Mouse (Mus musculus) forebrain, embryonic 12.5 days (tissue): ENCODE measurements around the gene Hexa. TPM values are rescaled to one million over a fixed set of nuclear protein-coding genes. Genes with fewer than 3 reads are reported as not detected.

Experiments
- ATAC-seq: fragments of 200-750 bp; cut with Nextera tagmentation; 2 replicates; pipeline ENCODE4 v1.8.0; 2017; ENCODE audit warnings: moderate TSS enrichment; ENCODE audit not compliant: low FRiP score
- H3K27ac ChIP-seq: fragments of 300-500 bp; sonication (generic); 2 replicates; pipeline ENCODE4 v1.5.1; 2016; ENCODE audit warnings: mild to moderate bottlenecking
- H3K27me3 ChIP-seq: fragments of 300-500 bp; sonication (generic); 2 replicates; pipeline ENCODE4 v1.6.1; 2016; ENCODE audit warnings: mild to moderate bottlenecking
- H3K36me3 ChIP-seq: fragments of 300-500 bp; sonication (generic); replicated peaks from 2 replicates; pipeline ENCODE4 v1.6.1; 2016; ENCODE audit warnings: mild to moderate bottlenecking
- H3K4me1 ChIP-seq: fragments of 300-500 bp; sonication (generic); 2 replicates; pipeline ENCODE4 v1.6.1; 2016
- H3K4me2 ChIP-seq: fragments of 300-500 bp; sonication (generic); 2 replicates; pipeline ENCODE4 v1.6.1; 2016; ENCODE audit warnings: mild to moderate bottlenecking, moderate library complexity
- H3K4me3 ChIP-seq: fragments of 300-500 bp; sonication (generic); replicated peaks from 2 replicates; pipeline ENCODE4 v1.5.1; 2016; ENCODE audit warnings: mild to moderate bottlenecking
- H3K9ac ChIP-seq: fragments of 300-500 bp; sonication (generic); 2 replicates; pipeline ENCODE4 v1.6.1; 2016; ENCODE audit warnings: mild to moderate bottlenecking
- H3K9me3 ChIP-seq: fragments of 300-500 bp; sonication (generic); 2 replicates; pipeline ENCODE4 v1.6.1; 2016
- WGBS: fragments of 180-500 bp; shearing (Covaris S2); methylation state at CpG from one replicate; pipeline ENCODE4 v1.1.7; 2016; 5-methylcytosine and 5-hydroxymethylcytosine counted together
- polyA plus RNA-seq: library from polyadenylated mRNA; unstranded; fragments of >200 nt; fragmentation: Nextera tagmentation; extraction: Ambion mirVana; gene quantifications from 2 replicates; pipeline ENCODE4 v1.2.1, GENCODE M21; 2016

Gene Hexa
- polyA plus RNA-seq, 1 experiment from 2014 or later = 43.3 TPM

DNA sequence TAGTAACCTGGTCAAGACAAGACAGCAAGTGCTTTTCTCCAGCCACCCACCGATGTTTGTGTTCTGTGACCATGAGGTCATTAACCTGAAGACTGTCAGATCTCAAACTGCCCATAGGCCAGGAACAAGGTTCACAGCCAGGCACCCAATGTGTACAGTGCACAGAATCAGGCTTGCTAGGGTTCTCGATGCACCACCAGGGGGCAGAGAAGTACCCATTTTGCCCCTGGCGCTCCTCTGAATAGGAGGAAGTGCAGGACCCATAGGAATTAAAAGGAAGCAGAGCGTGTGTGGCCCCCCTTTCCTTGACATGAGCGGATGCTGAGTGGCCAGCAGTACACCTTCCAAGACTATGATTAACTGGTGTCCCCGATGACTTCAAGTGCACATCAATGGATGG is 27.8 kb downstream of the Hexa start:
- no peaks in the 10 kb centered on the region for H3K9me3 ChIP-seq
- no peak overlapping the region for H3K27ac ChIP-seq
- no peak overlapping the region for H3K9ac ChIP-seq
- WGBS = 31% methylated on average over 6 of the region's 6 CpGs
- H3K27me3 ChIP-seq = no peaks in the 10 kb centered on the region
- H3K4me2 ChIP-seq = no peak overlapping the region
- no peaks in the 10 kb centered on the region for H3K4me1 ChIP-seq
- H3K36me3 ChIP-seq = peaks cover 25% of the 10 kb centered on the region
- peak; percentile 82 for ATAC-seq
- H3K4me3 ChIP-seq = no peak overlapping the region

DNA sequence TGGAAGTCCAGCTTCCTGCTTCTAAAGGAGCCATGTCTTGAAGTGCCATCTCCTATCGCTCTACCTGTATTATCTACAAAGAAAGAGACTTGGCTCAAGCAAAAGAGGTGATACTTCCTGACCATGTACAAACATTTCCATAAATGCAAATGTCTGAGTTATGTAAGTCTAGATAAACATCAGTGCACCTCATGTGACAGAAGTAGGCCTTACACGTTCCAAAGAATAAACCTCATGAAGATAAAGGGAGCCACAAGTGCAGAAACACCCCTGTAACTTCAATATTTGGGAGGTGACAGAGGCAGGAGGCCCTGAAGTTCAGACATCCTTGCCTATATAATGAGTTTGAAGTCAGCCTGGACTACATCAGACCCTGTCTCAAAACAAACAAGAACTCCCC is 32.5 kb downstream of the Hexa start:
- H3K9ac ChIP-seq = no peak overlapping the region
- H3K27ac ChIP-seq = no peak overlapping the region
- H3K9me3 ChIP-seq = no peaks in the 10 kb centered on the region
- H3K36me3 ChIP-seq = no peaks in the 10 kb centered on the region
- H3K4me1 ChIP-seq = peaks cover 2% of the 10 kb centered on the region; the same call in 1 of the 2 replicates
- ATAC-seq = no peak
- H3K4me2 ChIP-seq = no peak overlapping the region
- 81% methylated on average over 2 of the region's 2 CpGs for WGBS
- H3K27me3 ChIP-seq = peaks cover 15% of the 10 kb centered on the region
- no peak overlapping the region for H3K4me3 ChIP-seq

DNA sequence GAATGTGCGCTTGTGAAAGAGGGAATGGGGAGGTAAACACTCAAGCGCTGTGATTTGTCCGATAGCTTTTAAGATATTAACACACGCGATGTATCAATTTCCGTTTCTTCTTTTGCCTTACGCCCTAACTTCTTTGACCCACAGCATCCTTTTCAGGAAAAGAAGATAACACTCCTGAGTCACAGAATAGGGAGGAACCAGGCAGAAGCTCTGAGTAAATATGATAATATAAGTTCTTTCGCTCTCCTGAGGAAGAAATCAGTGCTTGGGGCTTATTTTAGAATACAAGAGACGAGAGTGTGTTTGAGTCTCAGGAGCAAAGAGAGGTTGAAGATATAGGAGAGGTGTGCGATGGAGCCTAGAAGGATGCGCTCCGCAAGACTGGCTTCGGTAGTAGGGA is 38.1 kb downstream of the Hexa start:
- peaks cover 17% of the 10 kb centered on the region for H3K4me1 ChIP-seq
- peak overlapping the region; percentile 52 for H3K4me3 ChIP-seq
- peaks cover 41% of the 10 kb centered on the region for H3K27me3 ChIP-seq
- 12% methylated on average over 13 of the region's 13 CpGs for WGBS
- no peaks in the 10 kb centered on the region for H3K9me3 ChIP-seq
- H3K36me3 ChIP-seq = no peaks in the 10 kb centered on the region
- no peak overlapping the region; the same call in 1 of the 2 replicates for H3K9ac ChIP-seq
- H3K4me2 ChIP-seq = peak overlapping the region; percentile 73
- H3K27ac ChIP-seq = peak overlapping the region; percentile 0; the same call in 1 of the 2 replicates
- ATAC-seq = no peak

DNA sequence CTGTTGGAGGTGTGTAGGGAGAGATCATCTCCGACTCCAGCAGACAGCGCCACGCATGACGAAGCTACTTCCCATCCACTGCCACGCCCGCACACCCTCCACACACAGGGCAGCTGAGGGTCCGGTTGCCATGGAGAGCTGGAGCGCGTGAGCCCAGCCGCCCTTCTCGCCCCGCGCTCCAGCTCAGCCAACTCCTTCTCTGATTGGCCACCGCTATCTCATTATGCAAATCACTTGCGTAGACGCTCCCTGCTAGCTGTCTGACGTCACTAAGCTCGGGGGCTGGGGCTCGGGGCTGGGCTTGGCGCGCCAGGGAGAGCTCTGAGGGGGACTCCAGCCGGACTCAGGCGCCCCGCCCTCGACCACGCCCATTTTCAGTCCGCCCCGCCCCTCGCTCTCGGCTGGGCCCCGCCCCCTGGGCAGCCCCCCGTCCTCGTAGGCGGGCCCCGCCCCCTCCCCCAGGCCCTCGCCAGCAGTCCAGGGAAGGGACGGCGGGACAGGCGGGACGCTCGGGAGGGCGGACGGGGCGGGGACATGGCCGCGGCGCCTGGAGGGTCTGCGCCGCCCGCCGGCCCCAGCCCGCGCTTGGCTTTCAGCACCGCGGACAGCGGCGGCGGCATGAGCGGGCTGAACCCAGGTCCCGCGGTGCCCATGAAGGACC is 38.6 kb downstream of the Hexa start, which contains the start of gene Celf6:
Celf6 (plus strand) TSS at position 74 of the 661 bp plus-strand sequence.
- Histone ChIP-seq H3K4me3 (peak within 1 kb of the TSS; percentile 52), H3K9ac (peak within 1 kb of the TSS; percentile 57), H3K4me1 (peaks cover 17% of the 10 kb centered on the region), H3K4me2 (peak within 1 kb of the TSS; percentile 73), H3K27ac (peak within 1 kb of the TSS; percentile 25; the same call in 1 of the 2 replicates), H3K9me3 (no peaks in the 10 kb centered on the region), H3K36me3 (no peaks in the 10 kb centered on the region), H3K27me3 (peaks cover 41% of the 10 kb centered on the region)
- ATAC-seq = peak; percentile 98
- 1% methylated on average over 58 of the region's 61 CpGs for WGBS

DNA sequence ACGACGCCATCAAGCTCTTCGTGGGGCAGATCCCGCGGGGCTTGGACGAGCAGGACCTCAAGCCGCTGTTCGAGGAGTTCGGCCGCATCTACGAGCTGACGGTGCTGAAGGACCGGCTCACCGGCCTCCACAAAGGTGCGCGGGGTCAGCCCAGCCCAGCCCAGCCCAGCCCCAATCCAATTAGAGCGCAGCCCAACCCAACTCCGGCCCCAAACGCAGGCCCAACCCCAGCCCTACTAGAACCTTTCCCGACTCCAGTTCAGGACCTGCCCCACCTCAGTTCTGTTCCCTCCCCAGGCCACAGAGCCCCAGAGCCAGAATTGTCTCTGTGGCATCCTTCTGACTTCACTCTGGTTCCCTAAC is 39.1 kb downstream of the Hexa start:
- Histone ChIP-seq H3K36me3 (no peaks in the 10 kb centered on the region), H3K9me3 (no peaks in the 10 kb centered on the region), H3K4me3 (peak overlapping the region; percentile 52), H3K4me1 (peaks cover 17% of the 10 kb centered on the region), H3K27me3 (peaks cover 41% of the 10 kb centered on the region), H3K4me2 (peak overlapping the region; percentile 73), H3K9ac (peak overlapping the region; percentile 57), H3K27ac (0 out of 2 replicates have a peak overlapping the region, but pooled peaks have one; percentile 25)
- WGBS = 2% methylated on average over 20 of the region's 20 CpGs
- ATAC-seq = no peak; the same call in 1 of the 2 replicates

DNA sequence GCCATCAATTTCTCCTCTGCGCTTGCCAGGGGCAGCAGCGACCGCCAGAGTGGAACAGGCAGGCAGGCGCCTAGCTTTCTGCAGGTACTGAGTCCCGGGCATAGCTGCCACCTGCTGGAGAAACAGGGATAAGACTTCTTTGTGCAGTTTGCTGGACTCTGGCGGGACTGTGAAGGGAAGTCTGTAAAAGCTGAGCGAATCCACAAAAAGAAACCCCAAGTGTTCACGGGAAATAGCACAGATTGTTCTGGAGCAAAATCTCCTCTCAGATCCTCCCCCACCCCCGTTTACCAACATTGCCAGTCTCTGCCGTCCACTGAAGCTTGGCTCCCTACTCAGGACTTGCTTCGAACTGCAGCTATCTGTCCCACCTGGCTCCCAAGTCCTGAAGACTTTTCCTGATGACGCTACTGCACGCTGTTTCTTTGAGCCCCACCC is 45.5 kb downstream of the Hexa start:
- ATAC-seq = 0 out of 2 replicates have a peak, but pooled peaks have one; percentile 44
- Histone ChIP-seq H3K27ac (no peak overlapping the region), H3K9me3 (no peaks in the 10 kb centered on the region), H3K4me3 (peak overlapping the region; percentile 19), H3K9ac (peak overlapping the region; percentile 40; the same call in 1 of the 2 replicates), H3K4me1 (peaks cover 28% of the 10 kb centered on the region), H3K4me2 (peak overlapping the region; percentile 50), H3K36me3 (no peaks in the 10 kb centered on the region), H3K27me3 (peaks cover 17% of the 10 kb centered on the region)
- 3% methylated on average over 13 of the region's 13 CpGs for WGBS

DNA sequence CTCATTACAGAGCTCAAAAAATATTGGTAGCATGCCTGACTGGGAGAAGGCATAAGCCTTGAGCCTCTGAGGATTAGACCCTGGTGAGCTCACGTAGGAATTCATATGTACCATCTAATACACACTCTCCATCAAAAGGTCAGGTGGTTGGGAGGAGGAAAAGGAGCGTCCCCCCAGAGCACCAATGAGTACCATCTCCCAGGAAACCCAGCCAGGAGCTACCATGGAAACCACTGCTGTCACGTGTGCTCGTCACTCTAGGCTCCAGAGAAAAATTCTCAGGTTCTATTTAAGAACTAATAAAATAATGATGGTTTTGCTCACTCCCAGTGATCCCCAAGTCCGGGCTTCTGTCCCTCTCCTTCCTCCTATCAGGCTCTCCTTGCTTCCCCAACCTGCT is 48.9 kb downstream of the Hexa start:
- Histone ChIP-seq H3K4me3 (no peak overlapping the region), H3K27ac (peak overlapping the region; percentile 83), H3K4me2 (peak overlapping the region; percentile 41; the same call in 1 of the 2 replicates), H3K9ac (no peak overlapping the region), H3K36me3 (no peaks in the 10 kb centered on the region), H3K9me3 (no peaks in the 10 kb centered on the region), H3K4me1 (peaks cover 29% of the 10 kb centered on the region), H3K27me3 (peaks cover 9% of the 10 kb centered on the region)
- ATAC-seq = peak; percentile 70
- 52% methylated on average over 5 of the region's 5 CpGs for WGBS

DNA sequence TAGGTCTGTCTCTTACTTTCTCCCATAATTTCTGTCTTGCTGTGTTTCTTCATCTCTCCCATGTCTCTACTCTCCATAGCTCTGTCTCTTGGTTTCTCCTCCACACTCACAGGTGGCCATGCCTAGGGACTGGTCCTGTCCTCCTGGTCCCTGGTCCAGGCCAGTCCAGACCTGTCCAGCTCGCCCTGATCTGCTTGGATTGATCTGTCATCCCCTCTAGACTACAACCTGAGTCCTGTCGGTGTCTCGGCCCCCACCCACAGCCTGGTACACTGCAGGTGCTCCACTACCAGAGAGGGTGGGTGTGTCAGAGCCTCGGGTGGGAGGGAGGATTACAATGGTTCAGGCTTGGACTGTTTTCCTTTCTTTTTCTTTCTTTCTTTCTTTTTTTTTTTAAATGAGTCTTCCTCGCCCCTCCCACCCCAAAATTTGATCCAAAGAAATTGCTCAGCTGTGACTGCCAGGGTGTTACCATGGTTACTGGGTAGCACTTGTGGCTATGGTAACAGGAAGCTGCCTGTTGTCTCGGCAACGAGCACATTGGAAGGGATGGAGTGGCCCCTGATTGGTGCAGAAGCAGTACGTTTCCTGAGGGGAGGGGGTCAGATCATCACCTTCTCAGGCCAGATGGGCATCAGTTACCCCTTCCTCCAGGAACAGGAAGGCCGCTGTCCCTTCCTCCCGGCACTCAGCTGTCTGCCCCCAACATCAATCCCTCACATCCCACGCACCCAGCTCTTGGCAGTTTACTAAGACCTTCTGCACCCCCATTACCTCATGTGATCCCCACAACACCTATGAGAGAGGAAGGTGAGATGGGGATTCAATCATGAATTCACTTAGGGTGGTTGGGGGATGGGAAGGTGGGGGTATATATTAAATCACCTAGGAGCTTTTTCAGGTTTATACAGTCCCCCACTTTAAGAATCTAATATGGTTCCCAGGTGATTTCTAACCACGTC is 49.7 kb downstream of the Hexa start:
- 30% methylated on average over 12 of the region's 12 CpGs for WGBS
- Histone ChIP-seq H3K4me1 (peaks cover 29% of the 10 kb centered on the region), H3K4me3 (0 out of 2 replicates have a peak overlapping the region, but pooled peaks have one; percentile 8)

DNA sequence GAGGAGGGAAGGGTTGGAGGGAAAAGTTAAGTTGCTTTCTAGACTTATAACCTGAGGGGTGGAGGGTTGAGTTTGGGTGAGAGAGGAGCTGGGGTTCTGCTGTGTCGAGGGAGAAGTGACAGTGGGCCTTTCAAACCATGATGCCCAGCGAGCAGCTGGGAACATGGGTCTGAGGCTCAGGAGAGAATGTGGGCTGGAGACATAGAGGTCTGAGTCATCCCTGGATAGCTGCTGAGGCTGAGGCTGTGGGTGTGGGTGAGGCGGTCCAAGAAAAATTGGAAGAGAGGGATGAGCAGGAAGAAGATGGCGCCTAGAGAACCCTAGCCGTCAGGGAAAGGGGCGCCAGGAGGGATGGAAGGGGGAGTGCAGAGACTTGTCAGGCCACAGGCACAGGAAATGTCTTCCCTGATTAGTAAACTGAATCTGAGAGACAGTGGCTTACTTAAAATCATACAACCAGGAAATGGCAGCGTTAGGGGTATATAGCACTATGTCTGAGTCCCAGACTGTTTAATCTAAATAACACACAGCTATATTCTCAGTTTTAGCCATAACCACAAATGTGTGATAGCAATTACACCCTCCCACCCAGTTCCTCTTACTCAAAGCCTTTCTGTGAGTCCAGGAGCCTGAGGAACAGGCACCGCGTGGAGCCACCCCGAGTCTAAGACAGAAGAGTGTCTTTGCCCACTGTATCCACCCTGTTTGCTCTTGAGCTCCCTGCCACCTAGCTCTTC is 50.5 kb downstream of the Hexa start:
- Histone ChIP-seq H3K4me3 (no peak overlapping the region), H3K9me3 (no peaks in the 10 kb centered on the region), H3K27ac (peak overlapping the region; percentile 25; the same call in 1 of the 2 replicates), H3K36me3 (no peaks in the 10 kb centered on the region), H3K4me1 (peaks cover 27% of the 10 kb centered on the region), H3K4me2 (peak overlapping the region; percentile 41; the same call in 1 of the 2 replicates), H3K27me3 (peaks cover 9% of the 10 kb centered on the region), H3K9ac (no peak overlapping the region)
- no peak for ATAC-seq
- WGBS = 84% methylated on average over 10 of the region's 10 CpGs

More for the DNA sequence above, 49.7 kb downstream of the Hexa start:
- Histone ChIP-seq H3K27ac (peak overlapping the region; percentile 83), H3K27me3 (peaks cover 9% of the 10 kb centered on the region), H3K36me3 (no peaks in the 10 kb centered on the region), H3K9me3 (no peaks in the 10 kb centered on the region), H3K4me2 (peak overlapping the region; percentile 41), H3K9ac (0 out of 2 replicates have a peak overlapping the region, but pooled peaks have one; percentile 33)
- peak; percentile 89 for ATAC-seq

DNA sequence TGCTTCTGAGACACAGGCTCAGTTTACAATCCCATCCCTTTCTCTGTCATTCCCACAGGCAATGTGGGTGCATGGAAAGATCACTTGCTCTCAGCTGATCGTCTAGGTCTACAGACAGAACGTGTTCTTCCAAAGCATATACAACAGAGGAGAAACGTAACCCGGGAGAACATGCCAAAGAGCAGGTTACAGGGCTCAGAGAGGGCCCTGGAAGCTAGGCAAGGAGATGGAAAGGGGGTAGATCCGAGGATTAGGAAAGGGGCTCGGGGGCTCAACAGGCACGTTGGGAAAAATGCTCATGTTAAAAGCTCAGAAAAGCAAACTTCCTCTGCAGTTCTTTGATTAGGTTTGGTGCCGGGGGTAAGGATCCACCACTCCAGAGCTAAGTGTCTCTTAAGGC is 62.3 kb downstream of the Hexa start:
- no peaks in the 10 kb centered on the region for H3K4me1 ChIP-seq
- ATAC-seq = no peak
- 84% methylated on average over 8 of the region's 8 CpGs for WGBS
- H3K9ac ChIP-seq = no peak overlapping the region
- no peaks in the 10 kb centered on the region for H3K9me3 ChIP-seq
- no peaks in the 10 kb centered on the region for H3K36me3 ChIP-seq
- H3K4me2 ChIP-seq = no peak overlapping the region
- H3K27me3 ChIP-seq = peaks cover 11% of the 10 kb centered on the region
- no peak overlapping the region for H3K4me3 ChIP-seq
- H3K27ac ChIP-seq = no peak overlapping the region

DNA sequence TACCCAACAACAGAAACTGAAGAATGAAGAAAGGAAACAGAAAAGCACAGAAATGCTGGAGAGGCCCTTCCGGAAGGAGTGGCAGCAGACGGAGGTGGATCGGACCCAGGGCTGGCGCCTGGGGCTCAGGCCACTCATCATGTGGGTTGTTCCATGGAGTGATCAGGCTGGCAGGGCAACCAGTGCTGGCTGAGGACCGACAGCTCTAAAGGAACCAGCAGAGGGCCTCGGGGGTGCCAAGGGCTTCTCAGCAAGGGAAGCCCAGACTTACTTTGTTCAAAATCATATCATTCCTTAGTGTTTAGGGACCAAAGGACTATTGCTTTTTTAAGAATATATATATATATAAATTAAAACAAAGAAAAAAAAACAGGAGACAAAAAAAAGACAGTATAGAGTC is 66.6 kb downstream of the Hexa start:
- no peak overlapping the region for H3K4me3 ChIP-seq
- no peak overlapping the region for H3K4me2 ChIP-seq
- ATAC-seq = no peak
- H3K36me3 ChIP-seq = no peaks in the 10 kb centered on the region
- 56% methylated on average over 6 of the region's 6 CpGs for WGBS
- no peaks in the 10 kb centered on the region for H3K9me3 ChIP-seq
- no peak overlapping the region for H3K27ac ChIP-seq
- no peaks in the 10 kb centered on the region for H3K4me1 ChIP-seq
- H3K27me3 ChIP-seq = peaks cover 17% of the 10 kb centered on the region
- H3K9ac ChIP-seq = no peak overlapping the region
